Mouse (Mus musculus): Measurements from ENCODE around the gene Tsc22d4. TPM values are rescaled to one million over a fixed set of nuclear protein-coding genes. Genes with fewer than 3 reads are reported as not detected.
"Not testable (repeated sequence)": the region's sequence is repeated elsewhere in the genome, so short reads cannot be mapped to it uniquely, and the experiment has no call there.

The Tsc22d4 gene
- polyA plus RNA-seq, 1 experiment: 51.8 TPM

- TF ChIP-seq POLR2A (IDR thresholded peaks at IDR 0.05; ENCODE audit: borderline replicate concordance, extremely low read depth, insufficient read depth, insufficient read length, poor library complexity, severe bottlenecking) (no peak), CTCF (IDR thresholded peaks at IDR 0.05; ENCODE audit: borderline replicate concordance, extremely low read depth, insufficient read depth, insufficient read length) (no peak)
- DNase-seq (ENCODE audit: low read depth): no peak
Observed at GRCm38 (mm10) chr5:137742836-137743235, 2.7 kb upstream of the Tsc22d4 start.

GRCm38 (mm10) chr5:137744197-137744596 lies 1.3 kb upstream of the Tsc22d4 start:
- TF ChIP-seq CTCF (IDR thresholded peaks at IDR 0.05; ENCODE audit: borderline replicate concordance, extremely low read depth, insufficient read depth, insufficient read length) (no peak), POLR2A (IDR thresholded peaks at IDR 0.05; ENCODE audit: borderline replicate concordance, extremely low read depth, insufficient read depth, insufficient read length, poor library complexity, severe bottlenecking) (no peak)
- peak; percentile 80 for DNase-seq (ENCODE audit: low read depth)

- DNase-seq (ENCODE audit: low read depth): peak; percentile 71
- no peak for TF ChIP-seq POLR2A (IDR thresholded peaks at IDR 0.05; ENCODE audit: borderline replicate concordance, extremely low read depth, insufficient read depth, insufficient read length, poor library complexity, severe bottlenecking)
- TF ChIP-seq CTCF (IDR thresholded peaks at IDR 0.05; ENCODE audit: borderline replicate concordance, extremely low read depth, insufficient read depth, insufficient read length): no peak
Observed at GRCm38 (mm10) chr5:137746282-137746850, 836 bp downstream of the Tsc22d4 start.

- TF ChIP-seq POLR2A (IDR thresholded peaks at IDR 0.05; ENCODE audit: borderline replicate concordance, extremely low read depth, insufficient read depth, insufficient read length, poor library complexity, severe bottlenecking) (no peak), CTCF (IDR thresholded peaks at IDR 0.05; ENCODE audit: borderline replicate concordance, extremely low read depth, insufficient read depth, insufficient read length) (no peak)
- DNase-seq (ENCODE audit: low read depth): no peak
Observed at GRCm38 (mm10) chr5:137746851-137747325, 1.4 kb downstream of the Tsc22d4 start.

- peak; percentile 62 for DNase-seq (ENCODE audit: low read depth)
Observed at GRCm38 (mm10) chr5:137747326-137747961, 1.9 kb downstream of the Tsc22d4 start.

GRCm38 (mm10) chr5:137748130-137748770 lies 2.7 kb downstream of the Tsc22d4 start:
- TF ChIP-seq CTCF (IDR thresholded peaks at IDR 0.05; ENCODE audit: borderline replicate concordance, extremely low read depth, insufficient read depth, insufficient read length): no peak
- TF ChIP-seq POLR2A (IDR thresholded peaks at IDR 0.05; ENCODE audit: borderline replicate concordance, extremely low read depth, insufficient read depth, insufficient read length, poor library complexity, severe bottlenecking): no peak
- DNase-seq (ENCODE audit: low read depth): no peak

More at GRCm38 (mm10) chr5:137747326-137747961, 1.9 kb downstream of the Tsc22d4 start:
- TF ChIP-seq POLR2A (IDR thresholded peaks at IDR 0.05; ENCODE audit: borderline replicate concordance, extremely low read depth, insufficient read depth, insufficient read length, poor library complexity, severe bottlenecking): no peak

- DNase-seq (ENCODE audit: low read depth): no peak
Observed at GRCm38 (mm10) chr5:137749196-137749836, 3.8 kb downstream of the Tsc22d4 start.

GRCm38 (mm10) chr5:137750212-137750611 lies 4.7 kb downstream of the Tsc22d4 start:
- DNase-seq (ENCODE audit: low read depth): not testable (repeated sequence)

More at GRCm38 (mm10) chr5:137749196-137749836, 3.8 kb downstream of the Tsc22d4 start:
- TF ChIP-seq POLR2A (IDR thresholded peaks at IDR 0.05; ENCODE audit: borderline replicate concordance, extremely low read depth, insufficient read depth, insufficient read length, poor library complexity, severe bottlenecking) (no peak), CTCF (IDR thresholded peaks at IDR 0.05; ENCODE audit: borderline replicate concordance, extremely low read depth, insufficient read depth, insufficient read length) (no peak)

GRCm38 (mm10) chr5:137751221-137751887 lies 5.8 kb downstream of the Tsc22d4 start:
- DNase-seq (ENCODE audit: low read depth): no peak
- TF ChIP-seq CTCF (IDR thresholded peaks at IDR 0.05; ENCODE audit: borderline replicate concordance, extremely low read depth, insufficient read depth, insufficient read length) (no peak), POLR2A (IDR thresholded peaks at IDR 0.05; ENCODE audit: borderline replicate concordance, extremely low read depth, insufficient read depth, insufficient read length, poor library complexity, severe bottlenecking) (no peak)

GRCm38 (mm10) chr5:137751988-137752387 lies 6.5 kb downstream of the Tsc22d4 start:
- DNase-seq (ENCODE audit: low read depth): no peak
- TF ChIP-seq POLR2A (IDR thresholded peaks at IDR 0.05; ENCODE audit: borderline replicate concordance, extremely low read depth, insufficient read depth, insufficient read length, poor library complexity, severe bottlenecking) (no peak), CTCF (IDR thresholded peaks at IDR 0.05; ENCODE audit: borderline replicate concordance, extremely low read depth, insufficient read depth, insufficient read length) (no peak)
